Mouse (Mus musculus) right cerebral cortex, postnatal 14 days (tissue): Measurements from ENCODE around the gene Rtf1.

Experiments
- DNase-seq: peaks from one replicate; pipeline ENCODE4 v3.0.0; 2022

Gene Rtf1

DNA sequence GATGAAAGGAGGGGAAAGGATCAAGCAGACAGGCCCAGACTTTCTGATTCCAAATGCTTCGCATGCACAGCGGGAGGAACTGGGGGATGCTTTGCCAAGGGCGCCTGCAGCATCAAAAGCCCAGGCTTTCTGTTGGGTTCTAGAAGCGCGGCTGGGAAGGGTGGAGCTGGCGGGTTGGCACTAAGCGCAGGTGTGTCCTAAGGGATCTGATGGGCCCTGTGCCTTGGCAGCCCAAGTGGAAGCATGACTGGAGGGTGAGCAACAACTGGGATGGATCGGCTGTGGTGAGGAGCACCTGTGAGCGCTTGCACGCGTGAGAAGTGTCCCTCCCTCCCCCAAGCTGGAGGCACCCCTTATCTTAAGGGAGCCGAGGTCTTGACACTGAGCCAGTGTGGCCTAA is 62.3 kb downstream of the Rtf1 start:
- DNase-seq, result no peak

DNA sequence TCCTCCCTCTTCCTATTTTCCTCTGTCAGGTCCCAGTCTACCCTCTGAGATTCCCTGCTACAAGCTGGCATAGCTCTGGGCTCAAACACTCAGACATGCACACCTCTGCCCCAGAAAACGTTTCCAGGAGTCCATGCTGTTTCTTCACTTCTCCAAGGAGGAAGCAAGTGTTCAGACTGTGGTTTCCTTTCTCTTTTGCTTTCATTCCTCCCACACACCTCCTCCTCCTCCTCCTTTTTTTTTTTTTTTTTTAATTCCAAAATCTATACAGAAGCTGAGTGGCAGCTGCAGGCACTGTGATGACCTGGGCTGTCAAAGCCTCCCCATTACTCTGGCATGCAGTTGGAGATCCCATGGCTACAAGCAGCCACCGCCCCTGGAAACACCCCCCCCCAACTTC is 65.7 kb downstream of the Rtf1 start:
- DNase-seq, result no peak

DNA sequence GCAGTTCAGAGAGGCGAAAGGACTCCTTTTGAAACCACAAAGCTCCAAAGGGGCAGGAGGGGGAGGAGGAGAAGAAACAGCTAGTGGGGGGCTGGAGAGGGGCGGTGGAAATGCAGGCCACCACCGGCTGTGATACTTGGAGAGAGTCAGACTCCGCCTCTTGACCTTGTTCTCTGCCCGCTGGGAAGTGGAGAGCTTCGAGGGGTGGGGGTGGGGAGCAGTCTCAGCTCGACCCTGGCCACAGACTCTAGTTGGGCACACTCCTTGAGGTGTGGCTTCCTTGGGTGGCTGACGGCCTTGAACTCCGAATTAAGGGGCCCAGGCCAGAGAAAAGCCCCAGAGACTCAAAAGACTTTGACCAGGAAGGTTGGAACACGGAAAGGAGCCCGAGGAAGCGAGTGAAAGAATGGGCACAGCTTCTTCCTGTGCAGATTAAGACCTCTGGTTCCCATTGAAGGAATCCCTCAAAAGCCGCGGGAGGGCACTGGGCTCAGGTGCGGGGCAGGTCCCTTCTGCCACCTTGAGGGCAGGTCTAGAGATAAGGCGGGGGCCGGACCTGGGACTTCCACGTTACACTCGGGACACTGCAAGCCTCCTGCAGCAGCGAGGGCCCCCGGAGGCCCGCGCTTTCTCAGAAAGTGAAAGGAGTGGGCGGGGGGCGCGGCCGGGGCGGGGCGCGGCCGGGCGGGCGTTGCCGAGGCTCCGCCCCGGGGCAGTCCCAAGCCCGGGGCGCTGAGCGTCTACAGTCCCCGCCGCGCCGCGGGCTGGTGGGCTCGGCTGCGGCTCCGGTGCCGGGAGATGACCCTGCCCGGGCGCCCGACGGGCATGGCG is 66.9 kb downstream of the Rtf1 start, which contains the start of gene Itpka:
Gene Itpka, plus strand, starts transcription at position 757 of the 831 bp plus-strand sequence.
- peak; percentile 59 for DNase-seq

DNA sequence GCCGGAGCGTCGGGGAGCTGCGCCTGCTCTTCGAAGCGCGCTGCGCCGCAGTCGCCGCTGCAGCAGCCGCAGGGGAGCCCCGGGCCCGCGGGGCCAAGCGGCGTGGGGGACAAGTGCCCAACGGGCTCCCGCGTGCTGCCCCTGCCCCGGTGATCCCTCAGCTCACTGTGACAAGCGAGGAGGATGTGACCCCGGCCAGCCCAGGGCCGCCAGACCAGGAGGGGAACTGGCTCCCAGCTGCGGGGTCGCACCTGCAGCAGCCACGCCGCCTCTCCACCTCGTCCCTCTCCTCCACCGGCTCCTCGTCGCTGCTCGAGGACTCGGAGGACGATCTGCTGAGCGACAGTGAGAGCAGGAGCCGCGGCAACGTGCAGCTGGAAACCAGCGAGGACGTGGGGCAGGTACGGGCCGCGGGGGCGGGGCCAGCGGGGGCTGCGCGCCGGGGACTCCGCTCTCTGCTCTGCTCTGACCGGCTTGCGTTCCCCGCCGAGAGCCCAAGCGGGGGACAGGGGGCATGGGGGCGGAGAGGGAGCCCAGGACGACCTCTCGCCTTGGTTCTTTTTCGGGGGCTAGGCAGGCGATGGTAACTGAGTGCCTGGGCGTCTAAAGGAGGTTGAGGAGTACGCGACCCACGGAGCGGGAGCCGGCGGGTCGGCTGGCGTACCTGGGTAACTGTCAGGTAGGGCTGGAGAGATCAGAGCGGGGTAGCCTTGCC is 67.8 kb downstream of the Rtf1 start:
- DNase-seq, result peak; percentile 61

DNA sequence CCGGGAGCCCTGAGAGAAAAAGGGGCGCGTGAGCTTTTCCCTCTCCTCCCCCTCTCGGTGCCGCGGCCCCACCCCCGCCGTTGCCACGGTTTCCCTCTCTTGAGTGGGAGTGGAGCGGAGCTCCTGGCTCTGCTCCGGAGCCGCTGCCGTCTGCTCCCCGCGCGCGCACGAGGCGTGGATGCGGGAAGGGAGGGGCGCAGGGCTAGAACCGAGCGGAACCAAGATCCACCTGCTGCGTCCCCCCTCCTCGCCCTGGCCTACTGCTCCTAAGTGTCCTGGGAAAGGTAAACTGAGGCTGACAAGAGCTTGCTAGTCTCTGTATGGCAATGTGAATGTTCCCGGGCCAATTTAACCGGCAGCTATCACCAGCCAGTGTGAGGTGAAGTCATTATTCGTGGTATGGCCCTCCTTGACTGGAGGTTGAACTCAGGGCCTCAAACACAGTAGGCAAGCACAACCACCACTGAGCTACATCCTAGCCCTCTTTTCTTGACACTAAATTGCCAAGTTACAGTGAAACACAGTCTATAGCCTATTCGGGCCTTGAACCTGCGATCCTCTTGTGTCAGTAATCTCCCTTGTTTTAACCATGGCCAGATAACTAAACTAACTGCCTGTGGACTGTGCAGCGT is 68.4 kb downstream of the Rtf1 start:
- peak; percentile 81 for DNase-seq

DNA sequence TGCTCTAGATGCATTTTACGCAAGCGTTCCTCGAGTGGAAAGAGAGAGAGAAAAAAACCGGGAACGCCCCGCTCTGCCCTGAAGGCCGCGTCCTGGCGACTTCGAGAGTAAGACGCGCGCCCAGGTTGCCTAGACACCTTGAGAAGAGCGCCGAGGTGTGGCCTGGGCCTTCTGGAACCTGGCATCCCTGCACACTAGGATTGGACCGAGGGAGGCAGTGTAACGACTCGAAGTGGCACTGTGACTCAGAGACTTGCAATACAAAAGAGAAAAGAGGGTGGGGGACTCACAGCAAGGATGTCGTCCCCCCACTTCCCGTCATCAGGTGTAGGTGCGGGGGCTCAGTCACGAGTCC is 68.9 kb downstream of the Rtf1 start:
- no peak for DNase-seq

DNA sequence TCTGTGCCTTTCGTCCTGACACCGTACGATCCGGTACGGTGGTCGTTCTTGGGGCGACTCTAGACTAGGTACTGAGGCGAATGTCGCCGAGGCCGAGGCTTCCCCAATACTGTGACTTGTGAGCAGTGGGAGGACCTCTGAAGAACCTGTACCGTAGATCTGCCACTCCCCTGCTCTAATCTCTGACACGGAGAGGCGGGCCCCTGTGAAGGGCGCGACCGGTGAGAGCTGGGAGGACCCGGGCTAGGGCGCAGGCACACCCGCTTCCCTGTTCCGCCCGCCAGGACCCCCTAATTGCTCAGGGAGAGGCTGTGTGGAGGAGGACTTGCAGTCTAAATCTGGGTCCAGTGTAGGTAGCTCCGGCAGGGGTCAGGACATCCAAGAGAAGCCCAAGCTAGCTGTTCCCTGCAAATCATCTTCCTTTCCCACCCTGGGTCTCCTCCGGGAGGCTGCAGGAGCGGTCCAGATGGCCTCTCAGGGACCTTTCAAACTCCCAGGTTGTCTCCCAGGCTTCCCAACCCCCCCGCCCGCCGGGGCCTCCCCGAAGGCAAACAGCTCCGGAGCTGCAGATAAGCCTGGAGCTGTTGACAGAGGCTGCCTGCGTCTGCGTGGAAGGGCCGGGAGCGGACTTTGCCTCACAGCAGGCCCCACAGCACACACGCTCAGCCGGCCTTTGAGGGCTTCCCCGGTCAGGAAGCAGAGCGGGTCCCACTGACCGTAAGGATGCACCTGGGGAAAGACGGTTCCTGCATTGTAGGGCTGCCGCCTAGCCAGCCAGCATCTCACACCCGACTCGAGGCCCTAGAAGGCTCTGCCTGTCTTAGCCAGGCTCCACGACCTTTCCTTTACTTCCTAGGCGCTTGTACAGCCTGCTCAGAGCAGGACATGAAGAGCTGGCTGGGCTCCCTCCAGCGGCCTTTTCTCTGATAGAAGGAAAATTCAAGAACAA is 69.6 kb downstream of the Rtf1 start:
- DNase-seq, result no peak

DNA sequence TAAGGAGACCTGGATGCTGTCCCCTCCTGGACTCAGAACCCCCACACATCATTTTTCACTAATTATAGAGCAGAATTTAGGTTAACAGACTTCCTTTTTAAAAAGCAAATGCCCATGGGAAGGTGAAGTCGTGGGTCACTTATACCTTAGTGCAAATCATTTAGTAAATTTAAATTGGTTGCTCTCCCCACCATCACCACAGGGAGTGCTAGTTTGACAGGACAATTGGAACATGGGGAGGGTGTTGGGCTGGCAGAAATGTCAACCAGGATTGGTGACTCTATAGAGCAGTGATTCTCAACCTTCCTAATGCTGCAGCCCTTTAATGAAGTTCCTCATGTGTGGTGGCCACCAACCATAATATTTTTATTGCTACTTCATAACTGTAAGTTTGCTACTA is 70.4 kb downstream of the Rtf1 start:
- DNase-seq, result no peak

DNA sequence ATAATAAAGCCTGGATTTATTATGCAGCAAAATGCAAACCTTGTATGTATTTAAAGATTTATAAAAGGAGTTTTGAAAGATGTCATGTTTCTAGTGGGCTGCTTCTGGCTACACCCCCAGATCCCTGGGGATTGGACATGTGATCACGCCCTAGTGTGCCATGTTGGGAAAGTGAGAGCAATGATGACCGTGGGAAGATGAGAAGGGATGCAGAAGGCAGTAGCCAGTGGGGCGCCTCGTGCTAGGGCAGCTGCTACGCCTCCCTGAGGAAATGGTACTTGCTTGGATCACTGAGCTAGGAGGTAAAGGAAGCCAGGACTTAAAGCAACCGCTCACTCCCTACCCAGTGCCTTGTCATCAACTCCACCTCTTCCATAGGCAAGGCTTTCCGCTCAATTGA is 72.7 kb downstream of the Rtf1 start:
- no peak for DNase-seq

DNA sequence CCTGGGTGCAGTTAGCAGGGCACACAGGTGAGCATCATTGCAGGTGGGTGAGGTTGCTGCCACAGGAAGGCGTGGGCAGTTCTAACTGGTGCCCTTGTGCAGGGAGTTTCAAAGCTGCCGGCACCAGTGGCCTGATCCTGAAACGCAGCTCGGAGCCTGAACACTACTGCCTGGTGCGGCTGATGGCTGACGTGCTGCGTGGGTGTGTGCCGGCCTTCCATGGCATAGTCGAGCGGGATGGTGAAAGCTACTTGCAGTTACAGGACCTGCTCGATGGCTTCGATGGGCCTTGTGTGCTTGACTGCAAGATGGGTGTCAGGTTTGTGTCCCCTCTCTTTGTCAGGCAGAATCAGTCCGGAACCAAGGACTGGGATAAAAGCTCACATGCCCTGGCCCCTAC is 74.4 kb downstream of the Rtf1 start:
- no peak for DNase-seq

DNA sequence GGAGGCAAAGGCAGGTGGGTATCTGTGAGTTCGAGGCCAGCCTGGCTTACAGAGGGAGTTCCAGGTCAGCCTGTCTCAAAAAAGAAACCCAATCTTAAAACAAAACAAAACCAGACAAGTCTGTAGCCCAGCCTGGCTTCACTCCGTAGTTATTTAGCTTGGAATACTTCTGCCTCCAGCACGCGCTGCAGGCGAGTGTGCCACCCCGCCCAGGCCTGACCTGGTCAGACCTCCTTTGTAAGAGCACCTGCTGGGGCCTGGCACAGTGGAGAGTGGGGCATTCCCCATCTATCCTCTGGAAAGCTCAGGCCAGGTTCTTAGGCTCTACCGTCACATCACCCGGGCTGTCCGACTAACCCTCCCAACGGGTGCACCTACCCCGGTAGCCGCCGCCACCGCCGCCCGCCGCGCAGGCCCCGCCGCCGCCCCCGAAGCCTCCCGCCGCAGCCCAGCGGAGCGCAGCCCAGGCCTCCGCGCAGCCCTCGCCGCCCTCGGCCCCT is 82.8 kb downstream of the Rtf1 start:
- DNase-seq, result no peak

DNA sequence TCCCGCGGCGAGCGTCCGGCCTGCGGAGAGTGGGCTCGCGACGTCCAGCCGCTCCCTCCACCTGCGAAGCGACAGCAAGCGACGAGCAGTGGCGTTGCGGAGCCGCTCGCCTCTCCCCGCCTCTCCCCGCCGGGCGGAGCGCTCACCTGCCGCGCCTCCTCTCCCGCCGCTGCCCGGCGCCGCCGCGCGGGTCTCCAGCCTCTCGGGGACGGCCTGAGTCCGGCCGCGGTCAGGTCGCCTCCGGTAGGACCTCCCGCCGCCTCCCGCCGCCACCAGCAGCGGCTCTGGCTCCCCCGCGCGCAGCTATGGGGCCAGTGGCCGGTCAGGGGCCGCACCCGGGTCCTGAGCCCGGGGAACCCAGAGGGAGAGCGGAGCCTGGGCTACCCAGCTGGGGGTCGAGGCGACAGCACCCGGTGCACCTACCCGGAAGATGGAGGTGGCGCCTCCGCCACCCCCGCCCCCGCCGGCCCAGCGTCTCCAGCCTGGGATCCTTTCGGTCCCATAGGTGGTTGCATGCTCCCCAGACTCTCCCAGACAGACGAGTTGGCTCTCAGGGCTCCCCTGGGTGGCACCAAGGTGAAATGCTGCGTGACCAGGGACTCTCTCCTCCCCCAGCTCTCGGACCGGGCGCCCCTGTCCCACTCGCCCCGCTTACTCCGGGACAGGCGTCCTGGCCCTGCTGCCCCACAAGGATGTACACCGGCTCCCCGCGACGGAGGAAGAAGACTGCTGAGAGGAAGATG is 83.4 kb downstream of the Rtf1 start:
- no peak for DNase-seq

DNA sequence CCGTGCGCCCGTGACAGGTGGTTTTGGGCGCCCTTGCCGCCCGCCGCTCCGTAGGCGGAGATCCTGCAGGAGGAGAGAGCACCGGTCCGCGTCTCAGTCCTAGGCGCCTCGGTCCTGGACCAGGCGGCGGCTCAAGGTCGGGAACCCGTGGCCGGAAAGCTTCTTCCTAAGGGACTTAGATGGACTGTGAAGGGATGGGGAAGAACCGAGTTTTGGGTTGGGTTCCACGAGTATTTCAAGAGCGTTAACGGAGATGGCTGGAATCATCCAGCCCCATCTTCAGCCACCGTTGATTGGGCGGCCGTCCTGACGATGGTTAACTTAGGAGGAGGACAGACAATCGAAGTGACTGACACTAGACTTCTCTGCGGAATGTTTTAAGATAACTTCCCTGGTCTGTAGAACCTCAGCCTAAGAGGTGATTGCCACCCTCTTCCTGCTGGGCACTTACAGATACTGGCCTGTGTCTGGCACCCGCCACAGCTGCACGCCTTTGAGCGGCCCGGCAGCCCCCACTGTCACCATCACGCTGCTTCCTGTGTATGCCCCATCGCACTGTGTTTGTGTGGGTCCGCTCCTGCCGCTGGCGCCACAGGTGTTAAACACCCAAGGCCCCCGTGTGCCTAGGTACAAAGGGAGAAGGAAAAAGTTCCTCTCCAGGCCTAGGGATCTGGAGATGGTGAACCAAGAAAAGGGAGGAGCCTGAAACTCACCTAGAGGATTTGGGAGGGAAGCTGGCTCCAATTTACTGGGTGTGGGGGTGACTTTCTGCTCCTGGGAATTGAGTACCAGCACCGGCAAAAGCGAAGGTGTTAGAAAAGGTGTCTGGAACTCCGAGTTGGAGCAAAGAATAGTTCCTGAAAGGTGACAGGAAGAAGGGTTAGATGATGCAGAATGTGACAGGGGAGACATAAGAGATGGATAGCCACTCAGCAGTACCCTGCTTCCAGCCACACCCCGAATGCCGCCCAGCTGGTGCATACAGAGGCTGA is 84.3 kb downstream of the Rtf1 start:
- no peak for DNase-seq

DNA sequence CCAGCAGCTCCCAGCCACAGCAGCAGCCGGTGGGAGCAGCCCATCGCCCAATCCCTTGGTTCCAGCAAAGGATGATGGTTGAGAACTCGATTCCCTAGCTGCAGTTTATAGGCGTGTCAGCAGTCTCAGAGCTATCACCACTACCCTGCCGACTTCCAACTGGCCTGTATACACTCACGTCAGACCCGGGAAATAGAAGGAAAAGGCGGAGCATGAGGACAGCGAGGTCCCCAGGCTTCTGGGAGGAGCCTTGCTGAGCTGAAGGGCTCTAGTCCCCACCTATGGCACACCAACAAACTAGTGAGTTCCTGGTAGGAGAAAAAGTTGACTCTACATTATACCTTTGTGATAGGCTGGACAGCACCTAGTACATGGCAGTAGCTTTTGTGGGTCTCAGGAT is 85.4 kb downstream of the Rtf1 start, which contains the start of gene Ltk:
Gene Ltk, minus strand, starts transcription at position 181 of the 400 bp plus-strand sequence.
- no peak for DNase-seq

DNA sequence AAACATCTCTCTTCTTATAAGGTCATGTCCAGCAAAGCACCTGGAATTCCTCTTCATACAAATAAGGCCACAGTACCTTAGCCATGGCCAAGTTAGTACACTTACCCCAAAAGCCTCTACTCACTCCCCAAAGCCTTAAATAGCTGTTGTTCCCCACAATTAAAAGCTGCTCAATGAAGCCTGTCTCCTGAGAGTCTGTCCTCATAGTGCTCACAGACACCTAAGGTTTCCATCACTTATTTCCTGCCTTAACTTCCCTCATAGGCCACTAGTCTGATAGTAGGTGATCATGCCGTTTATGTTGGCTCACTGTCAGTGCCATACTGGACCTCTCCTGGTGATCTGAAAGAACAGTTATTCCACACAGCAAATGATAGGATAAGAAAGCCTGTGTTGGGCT is 87.4 kb downstream of the Rtf1 start:
- no peak for DNase-seq

DNA sequence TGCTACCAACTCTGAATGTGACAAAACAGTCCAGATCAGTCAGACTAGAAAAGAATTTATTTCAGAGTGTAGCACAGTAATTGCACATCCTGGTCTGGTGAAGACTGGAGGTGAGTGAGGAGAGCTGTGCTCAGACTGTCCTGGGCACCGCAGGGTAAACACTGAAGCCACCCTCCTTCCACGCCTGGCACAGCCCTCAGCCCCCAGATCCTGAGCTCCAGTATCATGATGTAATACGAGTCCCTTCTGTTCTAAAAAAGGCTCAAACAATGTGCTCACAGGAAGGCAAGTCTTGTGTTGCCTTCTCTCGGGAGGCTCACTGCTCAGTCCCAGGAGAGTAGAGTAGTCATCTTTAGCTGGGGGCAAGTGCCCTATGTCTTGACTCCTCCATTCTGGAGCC is 89.1 kb downstream of the Rtf1 start:
- DNase-seq, result no peak

DNA sequence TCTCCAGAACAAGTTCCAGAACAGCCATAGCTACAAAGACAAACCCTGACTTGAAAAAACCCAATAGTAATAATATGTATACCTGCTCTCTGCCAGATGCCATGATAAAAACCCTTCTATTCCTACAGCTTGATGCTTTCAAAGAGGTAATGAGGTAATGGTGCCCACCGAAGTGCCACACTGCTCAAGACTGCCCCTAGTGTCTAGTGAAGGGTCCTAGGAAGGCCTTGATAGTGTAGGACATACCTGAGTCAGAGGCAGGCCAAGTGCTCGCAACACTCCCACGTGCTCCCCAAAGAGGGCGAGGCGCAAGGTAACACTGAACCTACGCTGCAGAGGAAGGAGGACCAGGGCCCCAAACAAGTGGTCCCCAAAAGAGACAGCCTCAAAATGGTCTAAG is 92.4 kb downstream of the Rtf1 start:
- DNase-seq, result no peak
